15 mouse cellular contexts compared by ENCODE assay signal in the genomic region with DNA sequence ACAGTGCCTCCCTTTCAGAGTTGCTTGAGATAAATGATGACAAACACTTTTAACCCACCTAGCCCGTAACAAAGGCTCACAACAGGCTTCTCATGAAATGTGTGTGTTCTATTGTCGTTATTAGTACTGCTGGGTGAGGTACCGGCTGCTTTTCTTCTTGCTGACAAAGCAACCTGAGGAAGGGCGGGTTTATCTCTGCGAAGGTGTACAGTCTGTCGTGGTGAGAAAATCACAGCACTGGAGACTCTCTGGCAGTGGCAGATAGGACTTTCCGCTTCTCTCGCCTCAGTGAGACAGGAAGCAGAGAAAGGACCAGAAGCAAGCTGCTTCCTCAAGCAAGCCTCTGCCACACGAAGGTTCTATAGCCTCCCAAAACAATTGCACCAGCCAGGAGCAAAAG.
A peak's percentile ranks its signal among the peaks of the same experiment; 100 is the strongest.
DNase-seq lines count a peak whose midpoint lies in the region; ATAC-seq and TF ChIP-seq lines count a peak whose summit lies in the region.
"Had no signal": no experiment of that assay in that cellular context is flagged by ENCODE, and none has a peak within 500 bp of the region (broad histone marks: within the 10 kb centered on the region; RNA-seq: fewer than 3 reads in every experiment).

No protein-coding gene starts in this region.

- no peak overlapping the region for H3K27ac ChIP-seq in forebrain, embryonic 13.5 days
- H3K27ac ChIP-seq in forebrain, embryonic 11.5 days (ENCODE audit: low read depth, low read length) = no peak overlapping the region
- H3K27ac ChIP-seq in heart, postnatal 0 days (ENCODE audit: low read depth) = 0 out of 2 replicates have a peak overlapping the region, but pooled peaks have one; percentile 5
- peak overlapping the region; percentile 20; the same call in 1 of the 2 replicates for H3K27ac ChIP-seq in midbrain, embryonic 15.5 days
- H3K27ac ChIP-seq in midbrain, embryonic 10.5 days (replicated peaks) = no peak overlapping the region
- H3K27ac ChIP-seq in olfactory bulb, adult 2 months (ENCODE audit: insufficient read depth, low read depth, low read length) = peak overlapping the region; percentile 48

- TF ChIP-seq CTCF in heart, postnatal 0 days (IDR thresholded peaks at IDR 0.05; ENCODE audit: low read depth) = no peak
- no peak for TF ChIP-seq CTCF in olfactory bulb, adult 2 months (IDR thresholded peaks at IDR 0.05; ENCODE audit: insufficient read depth, low read depth, low read length)

- WGBS in forebrain, embryonic 13.5 days = 68% methylated on average over 9 of the region's 9 CpGs
- 82% methylated on average over 9 of the region's 9 CpGs for WGBS in forebrain, embryonic 11.5 days
- WGBS in heart, postnatal 0 days = 55% methylated on average over 9 of the region's 9 CpGs
- 69% methylated on average over 9 of the region's 9 CpGs for WGBS in midbrain, embryonic 15.5 days
- 87% methylated on average over 9 of the region's 9 CpGs for WGBS in midbrain, embryonic 10.5 days
- 50% methylated on average over 9 of the region's 9 CpGs for WGBS in olfactory bulb, adult 2 months

- no peaks in the 10 kb centered on the region for H3K27me3 ChIP-seq in forebrain, embryonic 13.5 days
- no peaks in the 10 kb centered on the region for H3K27me3 ChIP-seq in forebrain, embryonic 11.5 days (ENCODE audit: control insufficient read depth, insufficient read depth, low read length)
- H3K27me3 ChIP-seq in heart, postnatal 0 days (ENCODE audit: control insufficient read depth, insufficient read depth, low read length) = no peaks in the 10 kb centered on the region
- no peaks in the 10 kb centered on the region for H3K27me3 ChIP-seq in midbrain, embryonic 15.5 days (replicated peaks)
- no peaks in the 10 kb centered on the region for H3K27me3 ChIP-seq in midbrain, embryonic 10.5 days (ENCODE audit: low read depth, poor library complexity, severe bottlenecking)

- no peak overlapping the region for H3K9ac ChIP-seq in forebrain, embryonic 13.5 days
- no peak overlapping the region for H3K9ac ChIP-seq in forebrain, embryonic 11.5 days (ENCODE audit: low read length)
- H3K9ac ChIP-seq in heart, postnatal 0 days (replicated peaks; ENCODE audit: low read depth, low read length) = peak overlapping the region; percentile 25; the same call in 1 of the 2 replicates
- no peak overlapping the region for H3K9ac ChIP-seq in midbrain, embryonic 15.5 days
- H3K9ac ChIP-seq: lung, embryonic 14.5 days had no signal

- no peak for DNase-seq in forebrain, embryonic 11.5 days (ENCODE audit: low spot score)
- DNase-seq in heart, postnatal 0 days (ENCODE audit: low spot score) = no peak
- DNase-seq in heart, adult 11 months = no peak
- no peak for DNase-seq in midbrain, embryonic 10.5 days (ENCODE audit: low spot score)
- DNase-seq in layer of hippocampus, adult 8-10 months (ENCODE audit: low spot score in 2 of 2) = no peak
- DNase-seq: cerebellum, adult 18-20 months; embryo, embryonic 11 days; heart, adult 18-20 months; liver; lung, embryonic 14.5 days had no signal

- H3K4me2 ChIP-seq in forebrain, embryonic 13.5 days = no peak overlapping the region
- no peak overlapping the region for H3K4me2 ChIP-seq in forebrain, embryonic 11.5 days (ENCODE audit: low read depth, low read length, severe bottlenecking)
- no peak overlapping the region for H3K4me2 ChIP-seq in heart, postnatal 0 days (ENCODE audit: low read depth, low read length)
- no peak overlapping the region for H3K4me2 ChIP-seq in midbrain, embryonic 15.5 days
- H3K4me2 ChIP-seq: lung, embryonic 14.5 days had no signal

- H3K36me3 ChIP-seq in forebrain, embryonic 13.5 days (ENCODE audit: poor library complexity, severe bottlenecking) = no peaks in the 10 kb centered on the region
- no peaks in the 10 kb centered on the region for H3K36me3 ChIP-seq in forebrain, embryonic 11.5 days (ENCODE audit: control insufficient read depth, insufficient read depth, low read length)
- no peaks in the 10 kb centered on the region for H3K36me3 ChIP-seq in heart, postnatal 0 days (replicated peaks; ENCODE audit: control insufficient read depth, insufficient read depth, low read length)
- H3K36me3 ChIP-seq in midbrain, embryonic 15.5 days (replicated peaks) = no peaks in the 10 kb centered on the region
- H3K36me3 ChIP-seq in midbrain, embryonic 10.5 days = no peaks in the 10 kb centered on the region

- peaks cover 11% of the 10 kb centered on the region for H3K9me3 ChIP-seq in forebrain, embryonic 13.5 days (replicated peaks)
- no peaks in the 10 kb centered on the region for H3K9me3 ChIP-seq in forebrain, embryonic 11.5 days (ENCODE audit: control insufficient read depth, low read length)
- 0 out of 2 replicates have a peak, but pooled peaks cover 3% of the 10 kb centered on the region for H3K9me3 ChIP-seq in heart, postnatal 0 days (replicated peaks; ENCODE audit: control insufficient read depth, low read length)
- H3K9me3 ChIP-seq in midbrain, embryonic 15.5 days = no peaks in the 10 kb centered on the region
- H3K9me3 ChIP-seq in midbrain, embryonic 10.5 days (replicated peaks) = peaks cover 9% of the 10 kb centered on the region; the same call in 1 of the 2 replicates

- 0 out of 2 replicates have a peak, but pooled peaks have one; percentile 27 for ATAC-seq in forebrain, embryonic 13.5 days
- ATAC-seq in forebrain, embryonic 11.5 days (replicated peaks; ENCODE audit: low FRiP score) = no peak
- ATAC-seq in heart, postnatal 0 days (ENCODE audit: insufficient read depth, low read depth) = no peak
- ATAC-seq in midbrain, embryonic 15.5 days (replicated peaks) = peak; percentile 41; the same call in 1 of the 2 replicates
- ATAC-seq: activated CD4-positive, CD25-positive, alpha-beta regulatory T cell, adult 4 months; intestine, embryonic 16.5 days had no signal

- H3K4me3 ChIP-seq in forebrain, embryonic 13.5 days = no peak overlapping the region
- no peak overlapping the region for H3K4me3 ChIP-seq in forebrain, embryonic 11.5 days (ENCODE audit: low read depth, low read length)
- no peak overlapping the region for H3K4me3 ChIP-seq in heart, postnatal 0 days (ENCODE audit: low read depth, low read length)
- H3K4me3 ChIP-seq in midbrain, embryonic 15.5 days = no peak overlapping the region
- no peak overlapping the region for H3K4me3 ChIP-seq in midbrain, embryonic 10.5 days
- no peak overlapping the region for H3K4me3 ChIP-seq in olfactory bulb, adult 2 months (ENCODE audit: insufficient read depth, low read depth, low read length)

- no peak for TF ChIP-seq POLR2A in olfactory bulb, adult 2 months (IDR thresholded peaks at IDR 0.05; ENCODE audit: insufficient read depth, low read depth, low read length)

- no peaks in the 10 kb centered on the region for H3K4me1 ChIP-seq in forebrain, embryonic 13.5 days
- no peaks in the 10 kb centered on the region for H3K4me1 ChIP-seq in forebrain, embryonic 11.5 days (replicated peaks; ENCODE audit: control insufficient read depth, insufficient read depth, low read length)
- H3K4me1 ChIP-seq in heart, postnatal 0 days (ENCODE audit: control insufficient read depth, insufficient read depth) = peaks cover 11% of the 10 kb centered on the region
- peaks cover 6% of the 10 kb centered on the region; the same call in 1 of the 2 replicates for H3K4me1 ChIP-seq in midbrain, embryonic 15.5 days
- no peaks in the 10 kb centered on the region for H3K4me1 ChIP-seq in midbrain, embryonic 10.5 days
- H3K4me1 ChIP-seq in olfactory bulb, adult 2 months (ENCODE audit: control insufficient read depth, insufficient read depth, low read length) = peaks cover 14% of the 10 kb centered on the region

- TF ChIP-seq EP300 in heart, postnatal 0 days (IDR thresholded peaks at IDR 0.05; ENCODE audit: low read depth) = no peak

Comparison
In these comparisons a context has a peak if more than half of its experiments do, and no peak if none do; other contexts are left out.
1. ATAC-seq: peak in forebrain, embryonic 13.5 days (single experiment) and midbrain, embryonic 15.5 days (single experiment); none in forebrain, embryonic 11.5 days (single experiment) and heart, postnatal 0 days (single experiment).
2. H3K27ac ChIP-seq: peak in heart, postnatal 0 days (single experiment), midbrain, embryonic 15.5 days (single experiment) and olfactory bulb, adult 2 months (single experiment); none in forebrain, embryonic 13.5 days (single experiment), forebrain, embryonic 11.5 days (single experiment) and midbrain, embryonic 10.5 days (single experiment).